Mouse (Mus musculus) liver, embryonic 15.5 days (tissue): ENCODE measurements around the gene Raver1. TPM values are rescaled to one million over a fixed set of nuclear protein-coding genes. Genes with fewer than 3 reads are reported as not detected.

ENCODE experiments used
- ATAC-seq: fragments of 200-750 bp; cut with Nextera tagmentation; 2 replicates; pipeline ENCODE4 v1.8.0; 2017; ENCODE audit warnings: moderate number of reproducible peaks, mild to moderate bottlenecking, moderate library complexity; ENCODE audit not compliant: insufficient read depth
- H3K27ac ChIP-seq: fragments of 300-500 bp; sonication (generic); replicated peaks from 2 replicates; pipeline ENCODE4 v1.5.1; 2015; ENCODE audit warnings: mild to moderate bottlenecking, inconsistent platforms
- H3K27me3 ChIP-seq: fragments of 300-500 bp; sonication (generic); 2 replicates; pipeline ENCODE4 v1.6.1; 2015; ENCODE audit warnings: mild to moderate bottlenecking, inconsistent platforms
- H3K36me3 ChIP-seq: fragments of 300-500 bp; sonication (generic); replicated peaks from 2 replicates; pipeline ENCODE4 v1.6.1; 2015; ENCODE audit warnings: moderate library complexity, mild to moderate bottlenecking, inconsistent platforms
- H3K4me1 ChIP-seq: fragments of 300-500 bp; sonication (generic); replicated peaks from 2 replicates; pipeline ENCODE4 v1.6.1; 2015; ENCODE audit warnings: inconsistent platforms
- H3K4me2 ChIP-seq: fragments of 300-500 bp; sonication (generic); 2 replicates; pipeline ENCODE4 v1.6.1; 2015; ENCODE audit warnings: moderate library complexity, mild to moderate bottlenecking, inconsistent platforms
- H3K4me3 ChIP-seq: fragments of 300-500 bp; sonication (generic); replicated peaks from 2 replicates; pipeline ENCODE4 v1.5.1; 2015; ENCODE audit warnings: mild to moderate bottlenecking, inconsistent platforms
- H3K9ac ChIP-seq: fragments of 300-500 bp; sonication (generic); 2 replicates; pipeline ENCODE4 v1.6.1; 2015; ENCODE audit warnings: moderate library complexity, mild to moderate bottlenecking, inconsistent platforms
- H3K9me3 ChIP-seq: fragments of 300-500 bp; sonication (generic); replicated peaks from 2 replicates; pipeline ENCODE4 v1.6.1; 2016; ENCODE audit warnings: inconsistent platforms
- WGBS: fragments of 180-500 bp; shearing (Covaris S2); methylation state at CpG from one replicate; pipeline ENCODE4 v1.1.7; 2015; ENCODE audit warnings: mixed read lengths; ENCODE audit not compliant: insufficient replicate concordance; 5-methylcytosine and 5-hydroxymethylcytosine counted together
- polyA plus RNA-seq: library from polyadenylated mRNA; unstranded; fragments of >200 nt; fragmentation: Nextera tagmentation; extraction: Ambion mirVana; gene quantifications from 2 replicates; pipeline ENCODE4 v1.2.1, GENCODE M21; 2015

Gene Raver1
- polyA plus RNA-seq, 1 experiment from 2014 or later: 21.7 TPM

DNA sequence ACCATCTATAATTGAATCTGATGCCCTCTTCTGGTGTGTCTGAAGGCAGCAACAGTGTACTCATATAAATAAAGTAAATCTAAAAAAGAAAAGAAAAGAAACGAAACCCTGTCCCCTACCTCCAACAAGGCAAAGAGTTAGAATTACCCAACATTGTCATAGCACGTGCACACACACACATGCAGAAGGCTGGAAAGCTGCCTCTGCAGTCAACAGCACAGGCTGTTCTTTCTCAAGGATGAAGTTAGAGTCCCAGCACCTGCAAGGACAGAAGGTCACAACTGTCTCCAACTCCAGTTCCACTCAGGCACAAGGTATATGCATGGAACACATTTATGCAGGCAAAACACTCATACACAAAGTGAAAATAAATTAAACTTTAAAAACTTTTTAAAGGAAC is 10.3 kb upstream of the Raver1 start:
- Histone ChIP-seq H3K27me3 (no peaks in the 10 kb centered on the region), H3K4me1 (peaks cover 63% of the 10 kb centered on the region), H3K9ac (no peak overlapping the region), H3K4me3 (no peak overlapping the region), H3K27ac (no peak overlapping the region), H3K9me3 (no peaks in the 10 kb centered on the region), H3K4me2 (no peak overlapping the region), H3K36me3 (0 out of 2 replicates have a peak, but pooled peaks cover 3% of the 10 kb centered on the region)
- ATAC-seq: no peak
- 77% methylated on average over 2 of the region's 2 CpGs for WGBS

DNA sequence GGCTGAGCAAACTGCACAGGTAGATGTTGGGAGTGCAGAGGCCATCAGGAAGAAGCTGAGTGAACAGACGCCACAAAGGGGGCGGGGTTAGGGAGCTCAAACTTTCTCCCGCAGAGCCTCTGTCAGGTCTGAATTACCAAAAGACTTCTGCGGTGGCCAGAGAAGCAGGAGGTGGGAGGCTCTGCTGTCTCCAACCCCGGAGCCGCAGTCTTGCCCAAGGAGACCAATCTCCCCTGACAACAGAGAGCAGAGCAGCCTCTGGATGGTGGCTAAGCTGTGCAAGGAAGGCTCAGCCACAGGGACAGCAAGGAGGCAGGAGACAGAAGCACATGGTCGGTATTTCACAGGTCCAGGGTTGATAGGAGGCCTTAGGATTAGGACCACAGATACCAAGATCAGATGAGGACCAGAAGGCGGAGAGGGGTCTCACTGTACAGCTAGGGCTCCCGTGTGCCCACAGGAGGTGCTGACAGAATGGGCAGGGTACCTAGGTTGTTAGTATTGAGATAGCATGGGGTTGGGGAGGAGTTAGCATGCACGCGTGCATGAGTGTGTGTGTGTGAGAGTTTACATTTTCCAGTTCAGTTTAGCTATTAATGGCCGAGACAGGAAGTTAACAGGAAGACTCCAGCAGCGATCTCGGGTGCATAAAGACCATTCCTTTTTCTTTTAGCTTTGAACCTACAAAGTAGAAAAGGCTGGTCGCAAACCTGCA is 8.8 kb upstream of the Raver1 start:
- 15% methylated on average over 15 of the region's 15 CpGs for WGBS

DNA sequence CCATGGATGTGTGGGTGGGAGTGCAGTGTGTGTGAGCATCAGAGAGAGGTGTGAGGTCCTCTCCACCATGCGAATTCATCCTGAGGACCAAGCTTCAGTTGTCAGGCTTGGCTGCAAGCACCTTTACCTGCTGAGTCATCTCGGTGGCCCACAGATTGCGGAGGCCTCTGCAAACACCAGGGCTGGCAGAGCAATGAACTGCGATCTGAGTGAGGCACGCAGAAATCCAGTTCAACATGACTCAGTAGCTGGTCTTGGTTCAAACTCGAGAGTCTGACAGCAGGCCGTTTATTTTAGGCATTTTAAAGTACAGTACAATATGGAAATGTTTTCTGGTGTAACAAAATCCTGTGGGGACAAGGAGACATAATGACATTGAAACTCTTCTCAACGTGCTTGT is 6.0 kb upstream of the Raver1 start:
- peaks cover 36% of the 10 kb centered on the region for H3K4me1 ChIP-seq
- 0 out of 2 replicates have a peak, but pooled peaks have one; percentile 29 for ATAC-seq
- no peak overlapping the region for H3K4me3 ChIP-seq
- no peak overlapping the region for H3K9ac ChIP-seq
- no peaks in the 10 kb centered on the region for H3K36me3 ChIP-seq
- WGBS: 46% methylated on average over 8 of the region's 8 CpGs
- no peaks in the 10 kb centered on the region for H3K27me3 ChIP-seq
- no peaks in the 10 kb centered on the region for H3K9me3 ChIP-seq
- H3K4me2 ChIP-seq: no peak overlapping the region
- no peak overlapping the region for H3K27ac ChIP-seq

More for the DNA sequence above, 8.8 kb upstream of the Raver1 start:
- H3K27ac ChIP-seq: no peak overlapping the region
- H3K9me3 ChIP-seq: no peaks in the 10 kb centered on the region
- no peaks in the 10 kb centered on the region for H3K27me3 ChIP-seq
- no peaks in the 10 kb centered on the region for H3K36me3 ChIP-seq
- H3K4me1 ChIP-seq: peaks cover 50% of the 10 kb centered on the region
- peak; percentile 31; the same call in 1 of the 2 replicates for ATAC-seq
- 0 out of 2 replicates have a peak overlapping the region, but pooled peaks have one; percentile 0 for H3K9ac ChIP-seq
- no peak overlapping the region for H3K4me3 ChIP-seq
- H3K4me2 ChIP-seq: peak overlapping the region; percentile 46

DNA sequence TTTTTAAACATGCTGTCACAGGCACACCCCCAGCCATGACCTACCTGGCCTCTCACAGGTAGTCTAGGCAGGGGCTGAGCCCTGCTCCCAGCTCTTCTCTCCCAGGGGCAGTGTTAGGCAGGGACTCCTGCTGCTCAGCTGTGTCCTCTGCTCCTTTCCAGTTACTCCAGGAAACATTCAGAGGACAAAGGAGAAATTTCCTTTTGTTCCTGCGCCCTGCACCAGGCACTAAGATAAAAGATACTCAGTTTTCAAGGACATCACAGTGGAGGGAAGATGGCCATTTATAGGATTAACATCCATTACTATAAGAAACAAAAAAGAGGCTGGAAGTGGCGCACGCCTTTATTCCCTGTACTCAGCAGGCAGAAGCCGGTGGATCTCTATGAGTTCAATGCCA is 4.2 kb upstream of the Raver1 start:
- ATAC-seq: no peak
- Histone ChIP-seq H3K4me3 (no peak overlapping the region), H3K27ac (no peak overlapping the region), H3K36me3 (no peaks in the 10 kb centered on the region), H3K9ac (no peak overlapping the region), H3K4me1 (peaks cover 44% of the 10 kb centered on the region), H3K4me2 (no peak overlapping the region), H3K9me3 (no peaks in the 10 kb centered on the region), H3K27me3 (no peaks in the 10 kb centered on the region)
- WGBS: 80% methylated on average over 4 of the region's 4 CpGs

DNA sequence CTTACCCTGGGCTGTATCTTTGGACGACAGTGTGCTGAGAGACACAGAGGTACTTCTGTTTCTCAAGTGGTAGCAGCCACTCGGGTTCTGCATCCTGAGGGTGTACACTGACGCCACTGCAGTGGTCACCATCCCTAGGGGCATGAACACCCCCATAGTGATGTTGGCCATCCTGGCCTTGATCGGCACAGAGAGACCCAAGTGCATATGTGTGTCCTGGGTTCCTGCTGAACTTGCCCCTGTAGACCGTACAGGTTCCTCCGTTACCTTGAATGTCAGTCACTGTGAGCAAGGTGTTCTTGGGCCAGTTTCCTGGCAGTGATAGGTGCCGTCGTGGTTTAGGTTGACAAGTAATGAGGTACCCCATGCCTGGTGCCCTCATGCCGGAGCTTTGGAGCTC is 1.6 kb upstream of the Raver1 start:
- WGBS: 86% methylated on average over 9 of the region's 9 CpGs
- H3K9me3 ChIP-seq: no peaks in the 10 kb centered on the region
- H3K4me2 ChIP-seq: no peak overlapping the region
- H3K27ac ChIP-seq: no peak overlapping the region
- peaks cover 23% of the 10 kb centered on the region for H3K36me3 ChIP-seq
- H3K4me1 ChIP-seq: peaks cover 55% of the 10 kb centered on the region
- no peaks in the 10 kb centered on the region for H3K27me3 ChIP-seq
- H3K4me3 ChIP-seq: no peak overlapping the region
- no peak for ATAC-seq
- no peak overlapping the region for H3K9ac ChIP-seq

DNA sequence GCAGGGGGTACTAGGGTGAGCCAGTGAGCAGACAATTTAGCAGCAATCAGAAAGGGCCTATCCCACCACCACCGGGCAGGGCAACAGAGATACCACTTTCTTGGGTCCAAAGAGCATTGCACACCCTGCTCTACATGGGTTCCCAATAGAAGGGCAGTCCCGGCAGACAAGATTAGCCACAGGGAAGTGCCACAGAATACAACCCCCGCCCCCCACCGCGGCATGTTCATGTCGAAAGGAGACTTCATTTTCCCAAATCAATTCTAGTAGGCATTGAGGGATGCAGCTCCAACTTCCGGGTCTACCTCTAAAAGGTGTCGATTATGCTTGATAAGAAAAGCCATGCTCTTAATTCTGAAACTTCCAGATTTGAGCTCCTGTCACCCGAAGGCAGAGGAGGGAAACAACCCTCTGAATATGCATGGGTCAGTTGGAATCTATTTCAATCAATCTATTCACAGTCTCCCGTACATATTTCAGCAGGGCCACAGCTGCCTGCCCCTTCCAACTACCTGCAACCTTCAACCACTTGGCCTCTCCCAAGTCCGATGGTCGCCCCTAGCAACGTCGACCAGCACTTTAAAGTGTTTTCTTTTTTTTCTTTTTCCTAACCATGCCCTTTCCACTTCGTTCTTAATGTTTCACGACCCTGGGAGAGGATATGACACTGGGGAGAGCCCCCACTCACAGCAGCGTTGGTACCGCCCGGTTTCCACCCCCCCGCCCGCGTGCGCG is 669 bp downstream of the Raver1 start:
- peak overlapping the region; percentile 82 for H3K4me2 ChIP-seq
- WGBS: under 1% methylated on average over 24 of the region's 24 CpGs
- H3K9me3 ChIP-seq: no peaks in the 10 kb centered on the region
- no peaks in the 10 kb centered on the region for H3K27me3 ChIP-seq
- H3K4me1 ChIP-seq: peaks cover 48% of the 10 kb centered on the region
- H3K4me3 ChIP-seq: peak overlapping the region; percentile 76
- peak overlapping the region; percentile 84 for H3K27ac ChIP-seq
- peak; percentile 2; the same call in 1 of the 2 replicates for ATAC-seq
- peak overlapping the region; percentile 66 for H3K9ac ChIP-seq
- H3K36me3 ChIP-seq: peaks cover 46% of the 10 kb centered on the region

DNA sequence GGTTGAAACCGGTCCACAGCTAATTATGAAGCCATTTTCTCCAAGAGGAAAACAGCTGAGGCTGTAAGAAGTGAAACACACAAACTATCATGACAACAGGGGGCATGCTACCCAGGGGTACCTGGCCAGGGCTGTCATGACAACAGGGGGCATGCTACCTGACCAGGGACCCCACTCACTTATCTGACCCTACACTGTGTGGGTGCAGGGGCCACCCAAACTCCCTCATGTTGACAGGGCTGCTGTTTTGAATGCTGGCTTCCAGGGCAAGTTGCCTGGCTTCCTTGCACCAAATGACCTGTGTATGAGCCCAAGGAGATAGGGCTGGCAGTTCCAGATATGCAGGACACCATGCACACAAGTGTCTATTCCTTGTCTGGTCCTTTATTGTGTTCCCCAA is 1.3 kb downstream of the Raver1 start:
- H3K4me1 ChIP-seq: peaks cover 48% of the 10 kb centered on the region
- peaks cover 52% of the 10 kb centered on the region for H3K36me3 ChIP-seq
- H3K9me3 ChIP-seq: no peaks in the 10 kb centered on the region
- peak overlapping the region; percentile 84; the same call in 1 of the 2 replicates for H3K27ac ChIP-seq
- WGBS: 94% methylated on average over 1 of the region's 1 CpGs
- H3K27me3 ChIP-seq: no peaks in the 10 kb centered on the region
- H3K9ac ChIP-seq: peak overlapping the region; percentile 66
- peak overlapping the region; percentile 76 for H3K4me3 ChIP-seq
- no peak for ATAC-seq
- H3K4me2 ChIP-seq: peak overlapping the region; percentile 82

DNA sequence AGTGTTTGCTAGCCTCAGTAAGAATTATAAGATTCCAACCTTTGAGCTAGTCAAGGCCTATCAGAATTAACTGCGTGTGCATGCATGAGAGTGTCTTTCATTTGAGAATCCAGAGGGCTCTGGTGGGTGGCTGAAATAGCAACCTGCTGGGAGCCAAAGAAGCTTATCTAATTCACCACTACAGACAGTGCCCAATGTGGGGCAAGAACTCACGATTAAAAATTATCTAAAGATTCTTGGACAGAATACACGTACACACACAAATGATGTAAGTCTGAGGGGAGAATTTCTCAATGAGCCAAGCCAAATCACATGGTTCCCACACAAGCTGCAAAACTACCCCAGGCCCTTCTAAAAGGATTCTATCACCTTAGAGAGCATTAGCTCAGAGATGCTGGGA is 8.5 kb downstream of the Raver1 start:
- no peak; the same call in 1 of the 2 replicates for ATAC-seq
- H3K9me3 ChIP-seq: no peaks in the 10 kb centered on the region
- no peak overlapping the region for H3K4me3 ChIP-seq
- peaks cover 30% of the 10 kb centered on the region for H3K4me1 ChIP-seq
- WGBS: 50% methylated on average over 3 of the region's 3 CpGs
- no peaks in the 10 kb centered on the region for H3K27me3 ChIP-seq
- H3K27ac ChIP-seq: no peak overlapping the region
- no peak overlapping the region for H3K9ac ChIP-seq
- H3K4me2 ChIP-seq: no peak overlapping the region
- peaks cover 97% of the 10 kb centered on the region for H3K36me3 ChIP-seq

DNA sequence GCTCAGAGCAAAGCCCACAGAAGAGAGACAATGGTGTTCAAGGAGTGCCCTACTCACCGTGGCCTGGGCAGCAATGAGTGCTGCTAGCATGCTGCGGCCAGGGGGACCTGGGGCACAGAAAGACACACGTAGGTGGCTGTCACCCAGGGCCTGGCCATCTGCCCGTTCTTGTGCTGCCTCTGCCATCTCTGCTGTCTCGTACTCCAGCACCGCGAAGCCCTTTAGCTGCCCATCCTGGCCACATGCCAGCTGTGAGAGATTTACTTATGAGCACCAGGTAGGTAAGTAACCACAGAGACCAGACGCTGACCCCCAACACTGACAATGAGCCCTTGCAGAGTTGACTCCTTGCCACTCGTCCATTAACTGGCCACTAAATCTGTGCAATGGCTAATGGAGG is 10.7 kb downstream of the Raver1 start:
- no peak for ATAC-seq

DNA sequence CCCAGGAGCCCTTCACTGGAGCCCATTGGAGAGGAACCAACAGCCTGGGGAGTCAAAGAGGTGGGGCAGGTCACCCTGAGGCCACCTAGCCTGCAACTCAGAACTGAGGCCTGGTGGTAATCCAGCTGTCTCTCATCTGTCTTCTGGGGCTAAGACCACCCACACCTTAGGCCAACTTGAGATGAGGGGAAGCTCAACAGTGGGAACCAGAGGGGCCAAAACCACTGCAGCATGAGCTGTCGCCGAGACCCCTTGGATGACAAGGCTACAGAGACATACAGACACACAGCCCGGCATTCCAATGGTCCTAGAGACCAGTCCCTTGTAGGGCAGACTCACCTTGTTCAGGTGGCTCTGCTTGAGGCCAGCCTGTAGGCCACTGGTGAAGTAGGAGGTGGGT is 16.2 kb downstream of the Raver1 start:
- H3K9ac ChIP-seq: no peak overlapping the region
- peaks cover 33% of the 10 kb centered on the region for H3K4me1 ChIP-seq
- H3K4me2 ChIP-seq: no peak overlapping the region
- no peak overlapping the region for H3K4me3 ChIP-seq
- H3K27me3 ChIP-seq: no peaks in the 10 kb centered on the region
- H3K27ac ChIP-seq: no peak overlapping the region
- 83% methylated on average over 3 of the region's 3 CpGs for WGBS
- no peaks in the 10 kb centered on the region for H3K9me3 ChIP-seq
- no peak for ATAC-seq
- peaks cover 69% of the 10 kb centered on the region for H3K36me3 ChIP-seq

More for the DNA sequence above, 10.7 kb downstream of the Raver1 start:
- H3K27ac ChIP-seq: no peak overlapping the region
- H3K4me3 ChIP-seq: no peak overlapping the region
- no peak overlapping the region for H3K4me2 ChIP-seq
- peaks cover 22% of the 10 kb centered on the region for H3K4me1 ChIP-seq
- peaks cover 97% of the 10 kb centered on the region for H3K36me3 ChIP-seq
- no peaks in the 10 kb centered on the region for H3K27me3 ChIP-seq
- no peaks in the 10 kb centered on the region for H3K9me3 ChIP-seq
- WGBS: 81% methylated on average over 9 of the region's 9 CpGs
- no peak overlapping the region for H3K9ac ChIP-seq

DNA sequence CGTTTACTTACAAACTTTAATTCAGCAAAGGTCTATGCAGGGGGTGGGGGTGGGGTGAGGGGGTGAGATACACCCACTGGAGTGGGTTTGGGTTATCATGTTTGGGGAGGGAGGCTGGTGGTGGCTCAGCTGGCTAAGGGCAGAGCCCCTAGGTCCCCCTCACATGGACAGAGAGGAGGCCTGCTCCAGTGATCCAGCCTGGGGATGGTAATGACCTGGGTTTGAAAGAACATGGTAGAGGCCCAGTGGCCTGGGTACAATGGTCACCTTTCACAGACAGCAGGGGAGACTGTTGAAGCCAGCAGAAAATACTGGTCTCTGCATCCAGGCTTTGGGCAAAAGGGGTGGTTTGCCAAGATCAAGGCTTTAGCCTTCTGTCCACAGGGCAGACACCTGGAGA is 17.6 kb downstream of the Raver1 start:
- H3K27ac ChIP-seq: peak overlapping the region; percentile 33; the same call in 1 of the 2 replicates
- H3K27me3 ChIP-seq: no peaks in the 10 kb centered on the region
- H3K4me2 ChIP-seq: peak overlapping the region; percentile 96; the same call in 1 of the 2 replicates
- no peak overlapping the region for H3K9ac ChIP-seq
- ATAC-seq: no peak
- H3K36me3 ChIP-seq: peaks cover 58% of the 10 kb centered on the region
- H3K4me1 ChIP-seq: peaks cover 33% of the 10 kb centered on the region
- no peak overlapping the region for H3K4me3 ChIP-seq
- 57% methylated on average over 1 of the region's 1 CpGs for WGBS
- H3K9me3 ChIP-seq: no peaks in the 10 kb centered on the region
